Mouse (Mus musculus): ENCODE results near the gene Cfap73. TPM values are rescaled to one million over a fixed set of nuclear protein-coding genes. Genes with fewer than 3 reads are reported as not detected.

The Cfap73 gene
- polyA plus RNA-seq, 1 experiment: not detected

DNA sequence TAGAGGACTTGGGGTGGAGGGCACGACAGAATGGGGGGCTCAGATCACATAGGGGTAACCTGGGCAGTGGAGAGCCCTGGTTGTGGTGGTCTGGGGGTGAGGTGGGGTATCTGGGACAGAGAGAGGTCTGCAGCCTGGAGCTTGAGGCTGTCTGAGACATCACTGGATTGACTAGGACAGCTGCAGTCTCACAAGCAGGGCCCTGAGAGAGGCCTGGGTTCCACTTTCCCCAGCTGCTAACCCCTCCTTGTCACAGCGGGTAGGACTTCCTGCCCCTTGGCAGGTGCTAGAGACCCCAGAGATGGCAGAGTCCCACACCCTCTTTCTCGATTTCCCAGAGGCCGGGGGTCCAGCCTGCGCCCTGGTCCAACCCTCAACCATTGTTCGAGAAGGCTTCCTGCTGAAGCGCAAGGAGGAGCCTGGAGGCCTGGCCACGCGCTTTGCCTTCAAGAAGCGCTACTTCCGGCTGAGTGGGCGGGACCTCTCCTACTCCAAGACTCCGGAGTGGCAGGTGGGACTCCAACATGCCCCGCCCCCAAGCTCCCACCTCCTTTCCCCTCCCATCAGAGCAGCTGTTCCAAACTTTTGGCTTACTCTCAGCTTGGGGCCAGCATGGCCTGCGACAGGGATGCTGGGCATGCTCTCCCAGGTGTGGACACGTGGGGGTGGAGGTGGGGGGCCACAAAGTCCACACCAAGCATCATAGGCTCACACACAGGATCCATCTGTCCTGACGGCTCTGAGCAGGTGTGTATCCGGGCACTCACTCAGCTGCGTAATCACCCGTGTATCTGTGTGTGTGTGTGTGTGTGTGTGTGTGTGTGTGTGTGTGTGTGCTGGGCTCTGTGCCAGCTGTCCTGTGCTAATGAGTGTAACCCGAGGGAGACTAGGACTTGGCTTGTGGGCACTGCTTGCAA lies 40.5 kb upstream of the Cfap73 start:
- H3K27me3 ChIP-seq (ENCODE audit: control insufficient read depth, insufficient read depth, low read length, poor library complexity, severe bottlenecking): no peaks in the 10 kb centered on the region
- H3K27ac ChIP-seq (ENCODE audit: insufficient read depth, low read length): no peak overlapping the region
- H3K4me3 ChIP-seq (ENCODE audit: low read depth, low read length): 0 out of 2 replicates have a peak overlapping the region, but pooled peaks have one; percentile 5
- no peaks in the 10 kb centered on the region for H3K9me3 ChIP-seq (replicated peaks; ENCODE audit: control insufficient read depth, insufficient read depth, low read length, poor library complexity, severe bottlenecking)
- peak overlapping the region; percentile 15; the same call in 1 of the 2 replicates for H3K9ac ChIP-seq (ENCODE audit: low read depth, poor library complexity, severe bottlenecking)
- no peaks in the 10 kb centered on the region for H3K36me3 ChIP-seq (ENCODE audit: control insufficient read depth, insufficient read depth, low read length, poor library complexity, severe bottlenecking)
- H3K4me1 ChIP-seq (ENCODE audit: control insufficient read depth, insufficient read depth, low read length): no peaks in the 10 kb centered on the region
- TF ChIP-seq CTCF (IDR thresholded peaks at IDR 0.05; ENCODE audit: low read depth, low read length): no peak
- no peak for TF ChIP-seq EP300 (IDR thresholded peaks at IDR 0.05; ENCODE audit: insufficient read depth, low read depth, low read length)
- TF ChIP-seq POLR2A (IDR thresholded peaks at IDR 0.05; ENCODE audit: insufficient read depth, low read length): peak; percentile 17

DNA sequence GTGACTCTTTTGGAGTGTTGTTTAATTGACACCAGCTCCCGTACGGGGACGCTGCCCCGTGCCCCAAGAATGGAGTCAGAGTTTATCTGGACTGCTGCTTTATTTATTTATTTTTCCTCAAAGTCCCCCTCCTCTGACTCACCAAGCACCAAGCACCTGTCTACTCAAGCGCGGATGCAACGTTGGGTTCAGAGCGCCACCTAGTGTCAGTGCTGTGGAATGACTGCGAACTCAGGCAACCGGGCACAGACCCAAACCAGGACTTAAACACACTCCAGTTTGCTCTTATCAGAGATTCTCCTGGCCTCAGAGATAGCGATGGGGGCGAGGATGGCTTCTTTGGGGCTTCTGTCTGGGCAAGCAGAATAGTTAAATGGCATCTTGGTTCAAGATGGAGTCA lies 39.6 kb upstream of the Cfap73 start:
- Histone ChIP-seq H3K27me3 (ENCODE audit: control insufficient read depth, insufficient read depth, low read length, poor library complexity, severe bottlenecking) (no peaks in the 10 kb centered on the region), H3K9ac (ENCODE audit: low read depth, poor library complexity, severe bottlenecking) (no peak overlapping the region), H3K36me3 (ENCODE audit: control insufficient read depth, insufficient read depth, low read length, poor library complexity, severe bottlenecking) (no peaks in the 10 kb centered on the region), H3K9me3 (replicated peaks; ENCODE audit: control insufficient read depth, insufficient read depth, low read length, poor library complexity, severe bottlenecking) (no peaks in the 10 kb centered on the region), H3K4me3 (ENCODE audit: low read depth, low read length) (no peak overlapping the region), H3K27ac (ENCODE audit: insufficient read depth, low read length) (no peak overlapping the region), H3K4me1 (ENCODE audit: control insufficient read depth, insufficient read depth, low read length) (no peaks in the 10 kb centered on the region)
- TF ChIP-seq POLR2A (IDR thresholded peaks at IDR 0.05; ENCODE audit: insufficient read depth, low read length) (no peak), EP300 (IDR thresholded peaks at IDR 0.05; ENCODE audit: insufficient read depth, low read depth, low read length) (0 out of 2 replicates have a peak, but pooled peaks have one; percentile 7), CTCF (IDR thresholded peaks at IDR 0.05; ENCODE audit: low read depth, low read length) (peak; percentile 98)

GRCm38 (mm10) chr5:120671865-120672264 lies 37.8 kb upstream of the Cfap73 start:
- no peaks in the 10 kb centered on the region for H3K4me1 ChIP-seq (ENCODE audit: control insufficient read depth, insufficient read depth, low read length)
- no peak overlapping the region for H3K4me3 ChIP-seq (ENCODE audit: low read depth, low read length)
- no peaks in the 10 kb centered on the region for H3K36me3 ChIP-seq (ENCODE audit: control insufficient read depth, insufficient read depth, low read length, poor library complexity, severe bottlenecking)
- H3K27me3 ChIP-seq (ENCODE audit: control insufficient read depth, insufficient read depth, low read length, poor library complexity, severe bottlenecking): no peaks in the 10 kb centered on the region
- H3K27ac ChIP-seq (ENCODE audit: insufficient read depth, low read length): no peak overlapping the region
- no peak overlapping the region for H3K9ac ChIP-seq (ENCODE audit: low read depth, poor library complexity, severe bottlenecking)
- TF ChIP-seq POLR2A (IDR thresholded peaks at IDR 0.05; ENCODE audit: insufficient read depth, low read length) (no peak), EP300 (IDR thresholded peaks at IDR 0.05; ENCODE audit: insufficient read depth, low read depth, low read length) (no peak), CTCF (IDR thresholded peaks at IDR 0.05; ENCODE audit: low read depth, low read length) (no peak)
- no peaks in the 10 kb centered on the region for H3K9me3 ChIP-seq (replicated peaks; ENCODE audit: control insufficient read depth, insufficient read depth, low read length, poor library complexity, severe bottlenecking)

DNA sequence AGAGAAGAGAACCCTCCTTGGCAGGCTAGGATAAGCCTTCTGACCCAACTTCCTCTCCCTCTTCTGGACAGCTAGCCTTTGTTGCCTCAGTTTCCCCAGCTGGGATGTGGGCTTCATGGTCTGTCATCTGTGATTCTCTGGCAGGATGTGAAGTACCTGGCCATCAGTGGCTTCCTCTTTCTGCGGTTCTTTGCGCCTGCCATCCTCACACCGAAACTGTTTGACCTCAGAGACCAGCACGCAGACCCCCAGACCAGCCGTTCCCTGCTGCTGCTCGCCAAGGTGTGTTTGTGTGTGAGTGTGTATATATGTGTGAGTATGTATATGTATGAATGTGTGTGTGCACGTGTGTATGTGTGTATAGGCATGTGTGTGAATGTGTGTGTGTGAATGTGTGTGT lies 36.1 kb upstream of the Cfap73 start:
- TF ChIP-seq POLR2A (IDR thresholded peaks at IDR 0.05; ENCODE audit: insufficient read depth, low read length): no peak
- TF ChIP-seq CTCF (IDR thresholded peaks at IDR 0.05; ENCODE audit: low read depth, low read length): no peak
- no peak for TF ChIP-seq EP300 (IDR thresholded peaks at IDR 0.05; ENCODE audit: insufficient read depth, low read depth, low read length)
- Histone ChIP-seq H3K9me3 (replicated peaks; ENCODE audit: control insufficient read depth, insufficient read depth, low read length, poor library complexity, severe bottlenecking) (no peaks in the 10 kb centered on the region), H3K4me1 (ENCODE audit: control insufficient read depth, insufficient read depth, low read length) (no peaks in the 10 kb centered on the region), H3K27me3 (ENCODE audit: control insufficient read depth, insufficient read depth, low read length, poor library complexity, severe bottlenecking) (no peaks in the 10 kb centered on the region), H3K36me3 (ENCODE audit: control insufficient read depth, insufficient read depth, low read length, poor library complexity, severe bottlenecking) (no peaks in the 10 kb centered on the region), H3K9ac (ENCODE audit: low read depth, poor library complexity, severe bottlenecking) (no peak overlapping the region), H3K4me3 (ENCODE audit: low read depth, low read length) (no peak overlapping the region), H3K27ac (ENCODE audit: insufficient read depth, low read length) (no peak overlapping the region)

GRCm38 (mm10) chr5:120668761-120669160 lies 34.7 kb upstream of the Cfap73 start:
- no peak overlapping the region for H3K9ac ChIP-seq (ENCODE audit: low read depth, poor library complexity, severe bottlenecking)
- no peak overlapping the region for H3K27ac ChIP-seq (ENCODE audit: insufficient read depth, low read length)
- no peaks in the 10 kb centered on the region for H3K9me3 ChIP-seq (replicated peaks; ENCODE audit: control insufficient read depth, insufficient read depth, low read length, poor library complexity, severe bottlenecking)
- TF ChIP-seq CTCF (IDR thresholded peaks at IDR 0.05; ENCODE audit: low read depth, low read length): no peak
- no peak for TF ChIP-seq EP300 (IDR thresholded peaks at IDR 0.05; ENCODE audit: insufficient read depth, low read depth, low read length)
- no peak for TF ChIP-seq POLR2A (IDR thresholded peaks at IDR 0.05; ENCODE audit: insufficient read depth, low read length)
- no peaks in the 10 kb centered on the region for H3K4me1 ChIP-seq (ENCODE audit: control insufficient read depth, insufficient read depth, low read length)
- H3K4me3 ChIP-seq (ENCODE audit: low read depth, low read length): no peak overlapping the region
- no peaks in the 10 kb centered on the region for H3K36me3 ChIP-seq (ENCODE audit: control insufficient read depth, insufficient read depth, low read length, poor library complexity, severe bottlenecking)
- no peaks in the 10 kb centered on the region for H3K27me3 ChIP-seq (ENCODE audit: control insufficient read depth, insufficient read depth, low read length, poor library complexity, severe bottlenecking)

GRCm38 (mm10) chr5:120664888-120665287 lies 30.9 kb upstream of the Cfap73 start:
- Histone ChIP-seq H3K27ac (ENCODE audit: insufficient read depth, low read length) (no peak overlapping the region), H3K36me3 (ENCODE audit: control insufficient read depth, insufficient read depth, low read length, poor library complexity, severe bottlenecking) (no peaks in the 10 kb centered on the region), H3K4me1 (ENCODE audit: control insufficient read depth, insufficient read depth, low read length) (no peaks in the 10 kb centered on the region), H3K9me3 (replicated peaks; ENCODE audit: control insufficient read depth, insufficient read depth, low read length, poor library complexity, severe bottlenecking) (no peaks in the 10 kb centered on the region), H3K4me3 (ENCODE audit: low read depth, low read length) (no peak overlapping the region), H3K27me3 (ENCODE audit: control insufficient read depth, insufficient read depth, low read length, poor library complexity, severe bottlenecking) (no peaks in the 10 kb centered on the region), H3K9ac (ENCODE audit: low read depth, poor library complexity, severe bottlenecking) (no peak overlapping the region)
- no peak for TF ChIP-seq POLR2A (IDR thresholded peaks at IDR 0.05; ENCODE audit: insufficient read depth, low read length)
- TF ChIP-seq EP300 (IDR thresholded peaks at IDR 0.05; ENCODE audit: insufficient read depth, low read depth, low read length): no peak
- TF ChIP-seq CTCF (IDR thresholded peaks at IDR 0.05; ENCODE audit: low read depth, low read length): peak; percentile 37
